Mouse (Mus musculus): ENCODE measurements around the gene Atp2a3.

DNA sequence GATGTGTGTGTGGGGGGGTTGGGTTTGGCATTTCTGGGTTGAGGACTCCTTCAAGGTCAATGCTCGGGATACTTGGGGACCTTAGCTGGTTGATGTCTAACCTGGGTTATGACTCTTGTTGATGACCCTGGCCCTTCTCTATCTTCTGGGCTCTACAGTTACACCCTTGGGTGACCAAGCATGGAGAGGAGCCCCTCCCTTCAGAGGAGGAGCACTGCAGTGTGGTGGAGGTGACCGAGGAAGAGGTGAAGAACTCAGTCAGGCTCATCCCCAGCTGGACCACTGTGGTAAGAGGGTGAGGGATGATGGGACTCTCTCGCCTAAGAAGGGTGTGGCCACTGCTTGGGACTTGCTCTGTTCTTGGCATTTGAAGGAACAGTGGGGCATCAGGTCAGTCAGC is 76.7 kb downstream of the Atp2a3 start:
- TF ChIP-seq CTCF (IDR thresholded peaks at IDR 0.05; ENCODE audit: borderline replicate concordance, extremely low read depth, insufficient read depth, insufficient read length) (no peak), POLR2A (IDR thresholded peaks at IDR 0.05; ENCODE audit: borderline replicate concordance, extremely low read depth, insufficient read depth, insufficient read length, poor library complexity, severe bottlenecking) (no peak)
